Mouse (Mus musculus) spleen, postnatal 36 days (tissue): ENCODE measurements around the gene Oaz2.
A peak's percentile ranks its signal among the peaks of the same experiment; 100 is the strongest.
"Not testable (repeated sequence)": the region's sequence is repeated elsewhere in the genome, so short reads cannot be mapped to it uniquely, and the experiment has no call there.

Source experiments
- DNase-seq, 2 experiments: peaks; one replicate each; pipeline ENCODE4 v3.0.0; 2022; ENCODE audit warnings: low spot score in 2 of 2, mixed read lengths in 1 of 2

Gene Oaz2

DNA sequence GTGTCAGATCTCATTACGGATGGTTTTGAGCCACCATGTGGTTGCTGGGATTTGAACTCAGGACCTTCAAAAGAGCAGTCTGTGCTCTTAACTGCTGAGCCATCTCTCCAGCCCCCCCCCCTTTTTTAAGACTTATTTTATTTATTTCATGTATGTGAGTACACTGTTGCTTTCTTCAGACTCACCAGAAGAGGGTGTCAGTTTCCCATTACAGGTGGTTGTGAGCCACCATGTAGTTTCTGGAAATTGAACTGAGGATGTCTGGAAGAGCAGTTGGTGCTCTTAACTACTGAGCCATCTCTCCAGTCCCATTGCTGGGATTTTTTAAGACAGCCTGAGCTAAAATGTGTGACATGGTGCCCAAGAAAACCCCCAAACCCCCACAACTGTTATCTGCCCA, 15.8 kb upstream of the Oaz2 start:
- DNase-seq = not testable (repeated sequence)

DNA sequence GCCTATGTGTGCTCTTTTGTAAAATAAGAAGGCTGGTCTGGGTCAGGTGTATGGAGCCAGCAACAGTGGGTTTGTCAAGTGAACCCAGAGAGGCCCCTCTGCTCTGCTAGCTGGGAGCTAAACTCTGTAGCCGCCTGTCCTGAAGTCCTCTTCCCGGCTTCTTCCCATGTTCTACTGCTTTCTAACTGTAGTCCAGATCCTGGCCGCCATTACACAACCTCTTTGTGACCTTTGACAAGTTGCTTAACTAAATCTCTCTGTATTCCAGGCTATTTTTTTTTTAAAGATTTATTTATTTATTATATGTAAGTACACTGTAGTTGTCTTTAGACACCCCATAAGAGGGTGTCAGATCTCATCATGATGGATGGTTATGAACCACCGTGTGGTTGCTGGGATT, 14.1 kb upstream of the Oaz2 start:
- DNase-seq = no peak

DNA sequence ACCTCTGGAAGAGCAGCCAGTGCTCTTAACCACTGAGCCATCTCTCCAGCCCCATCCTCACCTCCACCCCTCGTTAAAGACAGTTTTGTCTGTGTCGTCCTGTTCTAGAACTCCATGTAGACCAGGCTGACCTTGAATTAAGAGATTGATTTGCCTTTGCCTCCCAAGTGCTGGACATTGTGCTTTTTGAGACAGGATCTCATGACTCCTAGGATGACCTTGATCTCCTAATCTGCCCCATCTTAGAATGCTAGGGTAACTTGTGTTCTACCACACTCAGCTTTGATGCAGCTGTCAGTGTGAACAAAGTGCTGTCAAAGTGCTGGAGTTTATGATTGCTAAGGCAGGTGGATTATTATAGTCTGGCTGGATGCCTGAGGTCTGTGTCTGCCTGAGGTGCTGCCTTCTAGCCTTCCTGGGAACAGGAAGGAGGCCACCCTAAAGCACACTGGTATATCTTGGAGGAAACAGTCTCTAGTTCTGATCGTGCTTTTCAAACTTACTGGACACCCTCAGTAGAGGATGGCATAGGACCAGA, 13.0 kb upstream of the Oaz2 start:
- no peak for DNase-seq

DNA sequence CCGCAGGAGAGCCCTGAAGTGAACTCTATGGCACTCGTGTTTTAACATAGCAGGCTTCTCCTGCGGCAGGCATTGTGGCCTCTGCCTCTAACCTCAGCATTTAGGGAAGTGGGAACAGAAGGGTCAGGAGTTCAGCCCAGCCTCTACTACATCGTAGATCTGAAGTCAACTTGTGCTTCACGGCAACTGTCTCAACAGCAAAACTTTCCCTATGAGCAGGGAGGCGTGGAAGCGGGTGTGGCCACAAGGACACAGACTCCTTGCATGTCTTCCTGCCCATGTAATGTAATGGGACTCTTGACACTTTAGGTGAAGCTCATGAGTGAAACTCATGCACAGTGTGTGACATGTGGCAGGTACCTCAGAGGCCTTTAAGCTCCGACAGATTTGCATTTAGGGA, 12.3 kb upstream of the Oaz2 start:
- DNase-seq = peak; percentile 21 to 22

DNA sequence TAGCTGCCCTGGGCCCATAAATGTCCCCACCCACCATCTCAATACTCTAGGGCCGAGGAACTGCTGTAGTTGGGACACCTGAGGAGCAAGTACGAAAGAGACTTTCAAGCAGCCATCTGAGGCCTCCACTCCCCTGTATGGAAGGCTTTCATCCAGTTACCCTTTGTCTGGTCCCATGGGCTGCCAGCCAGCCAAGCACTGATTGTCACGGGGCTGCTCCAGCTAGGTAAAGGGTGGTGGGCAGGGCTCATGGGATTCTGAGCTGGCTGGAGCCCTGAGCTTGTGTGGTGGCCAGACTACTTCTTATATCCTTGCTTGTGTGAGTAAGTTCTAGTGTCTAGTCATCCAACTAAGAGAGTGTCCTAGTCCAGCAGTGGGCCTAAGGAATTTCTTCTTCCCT, 10.6 kb upstream of the Oaz2 start:
- DNase-seq = no peak

DNA sequence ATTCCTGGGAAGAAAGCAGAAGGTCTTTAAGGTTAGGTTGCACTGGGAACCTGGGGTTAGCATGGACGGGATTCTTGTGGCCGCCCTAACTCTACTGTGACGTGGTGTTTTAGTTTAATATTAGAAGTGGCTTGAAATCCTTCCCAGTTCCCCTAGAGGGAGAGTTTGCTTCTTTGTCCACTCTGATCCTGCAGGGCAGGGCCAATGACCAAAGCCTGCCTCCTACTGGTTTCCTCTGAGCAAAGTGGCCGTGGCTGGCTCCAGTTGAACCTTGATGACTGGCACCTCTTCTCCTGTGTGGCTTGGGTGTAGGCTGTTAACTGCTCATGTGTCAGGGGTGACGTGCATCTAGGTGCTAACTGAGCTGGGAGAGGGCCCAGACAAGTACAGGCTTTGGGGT, 6.8 kb upstream of the Oaz2 start:
- no peak for DNase-seq

DNA sequence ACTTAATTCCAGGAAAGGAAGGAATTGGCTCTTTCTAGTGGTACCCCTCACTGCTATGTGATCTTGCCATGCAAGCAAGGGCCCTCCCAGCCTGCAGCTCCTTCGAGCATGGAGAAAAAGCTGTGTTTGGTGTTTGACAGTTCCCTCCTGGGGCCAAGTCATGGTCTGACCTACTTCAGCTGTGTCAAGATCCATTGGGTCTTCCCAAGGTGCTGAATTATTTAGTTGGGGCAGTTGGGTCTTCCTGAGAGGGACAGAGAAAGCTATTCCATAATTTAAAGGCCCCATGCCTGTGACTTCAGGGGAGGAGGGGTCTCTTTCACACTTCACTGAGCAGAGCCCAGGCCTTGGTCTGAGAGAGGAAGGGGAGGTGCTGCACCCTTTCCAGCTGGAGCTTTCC, 6.3 kb upstream of the Oaz2 start:
- DNase-seq = no peak

DNA sequence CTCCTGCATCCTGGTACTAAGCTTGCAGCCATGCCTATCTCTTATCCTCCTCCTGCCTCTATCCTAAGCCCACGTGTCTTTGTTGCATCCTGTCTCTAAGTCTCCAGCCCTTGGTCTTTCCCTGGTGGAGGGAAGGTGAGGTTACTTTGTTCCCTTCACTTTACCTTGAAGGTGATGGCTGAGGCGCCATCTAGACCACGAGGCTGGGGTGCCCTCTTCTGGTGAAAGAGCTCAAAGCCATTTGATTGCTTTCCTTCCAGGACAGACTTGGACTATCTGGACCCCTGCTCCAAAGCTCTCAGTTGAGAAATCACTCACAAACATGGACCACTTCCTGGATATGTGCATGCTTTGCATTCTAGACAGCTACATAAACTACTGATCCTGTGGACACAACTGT, 3.6 kb upstream of the Oaz2 start:
- peak; percentile 27 to 38 for DNase-seq

DNA sequence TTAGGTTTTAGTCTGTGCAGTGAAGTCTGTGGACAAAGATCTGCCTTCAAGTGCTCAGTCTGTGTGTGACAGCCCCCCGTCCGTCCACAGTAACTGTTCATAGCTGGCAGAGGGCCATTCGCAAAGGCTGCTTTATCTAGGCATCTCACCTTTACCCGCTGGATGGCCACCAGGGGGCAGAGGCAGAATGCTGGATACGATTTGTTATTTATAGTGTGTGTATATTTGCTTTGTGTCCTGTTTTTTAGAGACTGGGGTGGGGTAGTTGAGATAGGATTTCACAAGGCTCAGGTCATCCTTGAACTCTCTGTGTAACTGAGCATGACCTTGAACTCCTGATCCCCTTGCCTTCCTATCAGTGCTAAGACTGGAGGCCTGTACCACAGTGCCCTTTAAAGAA, 1.8 kb upstream of the Oaz2 start:
- DNase-seq = peak; percentile 39 to 55

DNA sequence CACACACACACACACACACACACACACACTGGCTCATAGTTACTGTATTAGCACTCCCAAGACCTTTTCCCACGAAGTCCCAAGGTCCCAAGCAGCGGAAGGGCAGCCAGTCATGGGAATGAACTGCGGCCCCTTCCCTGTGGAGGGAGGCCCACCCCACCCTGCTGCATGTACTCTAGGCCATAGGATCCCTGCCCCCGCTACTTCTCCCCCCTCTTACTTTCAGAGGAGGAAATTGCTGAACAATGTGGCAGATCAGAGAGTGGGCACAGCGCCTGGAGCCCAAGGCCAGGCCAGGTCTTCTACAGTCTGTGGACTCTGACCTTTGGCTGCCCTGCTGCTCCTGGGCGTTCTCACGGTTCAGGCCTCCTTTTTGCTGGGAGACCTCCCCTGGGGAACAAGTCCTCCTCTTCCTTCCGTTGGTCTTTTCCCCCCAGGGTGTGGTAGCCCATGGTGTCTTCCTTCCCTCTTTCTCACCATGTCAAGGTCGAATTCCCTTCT, 3.7 kb downstream of the Oaz2 start:
- peak; percentile 15 to 17 for DNase-seq

DNA sequence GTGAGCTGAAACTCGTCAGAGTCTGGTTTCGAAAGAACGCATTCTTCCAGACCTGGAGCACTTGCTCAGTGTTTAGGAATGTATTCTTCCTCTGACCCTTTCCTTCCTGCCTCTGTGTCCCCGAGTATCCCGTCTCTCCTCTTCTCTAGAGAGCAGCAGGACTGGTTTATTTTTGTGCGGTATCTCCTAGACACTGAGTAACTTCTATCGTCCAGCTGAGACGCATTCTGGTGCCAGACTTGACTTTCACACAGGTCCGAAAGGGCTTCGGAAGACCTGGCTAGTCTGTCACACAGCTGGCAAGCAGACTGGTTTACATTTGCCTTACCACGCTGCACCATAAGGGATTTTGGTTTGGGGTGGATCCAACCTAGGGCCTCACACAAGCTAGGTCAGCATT, 5.2 kb downstream of the Oaz2 start:
- DNase-seq = no peak

DNA sequence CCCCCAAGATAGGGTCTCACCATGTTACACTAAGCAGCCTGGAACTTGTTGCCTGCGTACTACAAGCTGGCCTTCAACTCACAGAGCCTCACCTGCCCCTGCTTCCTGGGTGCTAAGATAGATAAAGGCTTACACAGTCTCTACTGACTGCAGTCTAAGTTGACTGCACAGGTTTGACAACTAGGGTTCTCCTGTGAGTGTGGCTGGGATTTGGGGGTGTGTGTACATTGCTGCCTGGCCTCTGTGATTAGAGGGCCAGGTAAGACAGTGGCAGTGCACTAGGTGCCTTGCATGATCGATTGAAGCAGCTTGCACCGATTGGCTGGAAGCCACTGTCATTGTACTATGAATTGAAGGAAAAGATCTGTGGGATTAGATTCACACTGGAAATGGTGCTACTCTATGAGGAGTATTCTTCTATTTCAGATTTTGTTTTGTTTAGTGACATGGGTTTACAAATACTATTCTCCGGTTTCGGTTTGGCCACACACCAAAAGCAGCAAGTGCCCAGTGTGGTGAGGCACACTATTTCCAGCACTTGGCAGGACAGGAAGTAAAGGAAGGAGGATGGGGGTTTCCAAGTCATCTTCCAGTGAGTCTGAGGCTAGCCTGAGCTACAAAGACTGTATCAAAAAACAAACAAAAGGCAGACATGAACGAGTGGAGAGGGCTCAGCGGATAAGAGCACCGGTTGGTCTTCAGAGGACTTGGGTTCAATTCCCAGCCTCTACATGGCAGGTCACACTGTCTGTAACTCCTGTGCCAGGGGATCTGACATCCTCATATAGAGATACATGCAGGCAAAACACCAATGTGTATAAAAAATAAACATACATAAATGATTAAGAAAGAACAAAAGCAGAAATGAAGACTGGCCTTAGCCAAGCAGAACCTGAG, 7.9 kb downstream of the Oaz2 start:
- no peak for DNase-seq

DNA sequence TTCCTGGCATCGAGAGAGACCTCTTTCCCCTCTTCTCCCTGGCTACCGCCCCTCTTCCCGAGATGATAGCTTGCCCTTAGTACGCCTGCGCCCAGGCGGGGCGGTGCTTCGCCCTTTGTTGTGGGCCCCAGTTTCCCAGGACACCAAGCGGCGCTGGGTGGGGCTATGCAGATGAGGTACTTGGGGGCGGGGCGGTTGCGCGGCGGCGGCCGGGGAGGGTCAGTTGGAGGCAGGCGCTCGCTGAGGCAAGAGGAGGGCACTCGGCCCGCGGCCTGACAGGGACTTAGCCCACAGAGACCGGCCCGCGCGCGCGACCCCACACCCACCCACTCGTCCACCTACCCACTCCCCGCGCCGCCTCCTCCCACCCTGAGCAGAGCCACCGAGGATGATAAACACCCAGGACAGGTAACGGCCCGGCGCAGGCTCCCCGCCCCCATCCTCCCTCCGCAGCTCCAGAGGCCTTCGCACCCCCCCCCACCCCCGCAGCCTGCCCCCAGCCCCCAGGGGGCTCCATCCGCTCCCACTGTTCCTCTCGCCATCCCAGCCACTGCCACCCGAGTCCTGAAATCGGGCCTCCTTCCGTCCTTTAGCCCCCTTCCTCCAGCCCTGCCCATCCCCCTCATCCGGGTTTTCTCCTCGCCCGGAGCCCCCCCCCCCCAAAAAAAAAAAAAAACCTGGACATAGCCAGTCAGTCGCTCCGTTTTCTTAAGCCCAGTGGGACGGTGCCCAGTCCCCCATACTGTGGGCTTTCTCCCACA, 8.7 kb downstream of the Oaz2 start:
- peak; percentile 94 to 95 for DNase-seq

DNA sequence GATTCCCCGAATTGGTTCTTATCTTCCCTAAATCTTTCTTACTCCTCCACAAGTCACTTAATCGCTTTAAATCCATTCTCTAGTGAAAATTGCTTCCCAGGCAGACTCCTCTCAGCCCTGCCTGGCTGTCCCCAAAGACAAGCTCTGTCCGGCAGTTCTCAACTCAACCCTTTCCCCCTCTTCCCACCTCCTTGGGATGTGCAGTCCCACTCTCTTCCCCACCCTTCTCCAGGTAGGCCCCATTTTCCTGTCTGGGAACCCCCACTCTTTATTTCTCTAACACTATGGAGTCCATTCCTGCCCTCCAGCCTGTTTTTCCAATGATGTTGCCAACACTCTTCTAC, 9.3 kb downstream of the Oaz2 start:
- DNase-seq = no peak

DNA sequence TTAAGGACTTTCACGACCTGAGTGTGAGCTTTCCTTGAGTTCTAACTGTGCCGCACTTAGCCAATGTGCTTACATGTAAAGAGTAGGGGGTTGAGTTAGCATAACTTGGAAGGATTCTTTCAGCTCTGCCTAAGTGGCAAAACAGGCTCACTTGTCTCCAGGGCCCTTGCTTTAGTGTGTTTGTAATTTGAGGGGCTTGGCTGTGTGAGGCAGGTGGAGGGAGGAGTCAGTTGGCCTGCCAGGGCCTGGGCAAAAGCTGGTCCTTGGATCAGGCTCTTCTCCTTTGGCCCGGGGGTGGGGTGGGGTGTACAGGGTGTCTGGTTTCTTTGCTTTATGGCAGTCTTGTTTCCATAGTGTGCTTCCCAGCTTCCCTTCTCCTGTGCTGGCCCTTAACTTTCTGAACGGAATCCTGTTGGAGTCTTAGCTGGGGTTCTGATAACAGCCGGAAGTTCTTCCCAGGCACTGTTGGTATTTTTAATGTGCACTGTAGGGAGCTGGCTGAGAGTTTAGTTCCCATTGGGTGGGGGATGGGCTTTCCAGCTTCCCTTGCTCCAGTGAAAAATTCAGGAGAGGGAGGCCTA, 11.5 kb downstream of the Oaz2 start:
- no peak for DNase-seq

DNA sequence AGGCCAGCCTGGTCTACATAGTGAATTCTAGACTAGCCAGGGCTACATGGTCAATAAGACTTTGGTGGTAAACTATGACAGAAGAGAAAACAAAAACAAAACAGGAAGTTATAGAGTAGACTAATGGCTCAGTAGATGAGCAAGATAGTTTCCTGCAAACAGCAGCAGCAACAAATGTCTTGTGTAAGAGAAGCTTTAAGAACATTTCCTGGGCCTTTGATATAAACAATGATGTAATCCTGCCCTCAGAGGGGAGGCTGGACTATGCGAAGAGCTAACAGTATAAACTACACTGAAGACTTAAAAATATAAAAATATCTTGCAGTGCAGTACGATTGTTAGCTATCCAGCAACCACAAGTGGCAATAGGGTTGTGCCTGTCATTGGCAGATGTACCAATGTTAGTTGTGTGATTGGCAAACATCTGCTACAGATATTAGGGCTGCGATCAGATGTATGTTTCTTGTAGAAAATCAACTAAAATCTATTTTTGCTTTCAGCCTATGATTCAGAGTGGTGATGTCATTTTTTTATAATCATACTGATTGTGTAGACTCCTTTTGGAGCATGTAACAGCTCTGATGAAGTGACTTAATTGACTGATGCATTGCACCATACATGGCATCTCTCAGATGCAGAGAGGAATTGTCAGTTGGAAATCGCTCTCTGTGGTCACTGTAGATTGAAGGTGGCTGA, 13.3 kb downstream of the Oaz2 start:
- DNase-seq = no peak

DNA sequence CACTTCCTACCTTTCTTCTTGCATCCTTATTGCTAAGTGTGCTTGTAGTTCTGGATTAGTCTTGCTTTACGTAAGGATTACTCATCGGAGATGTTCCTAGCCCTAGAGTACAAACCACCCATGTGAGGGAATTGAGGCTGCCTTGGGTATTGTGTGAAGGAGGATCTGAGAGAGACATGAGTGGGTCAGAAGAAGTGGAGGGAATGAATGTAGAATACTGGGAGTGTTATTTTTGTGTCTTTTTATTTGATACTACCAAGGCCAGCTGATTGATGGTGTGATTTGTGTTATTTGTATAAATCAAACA, 13.8 kb downstream of the Oaz2 start:
- DNase-seq = no peak

DNA sequence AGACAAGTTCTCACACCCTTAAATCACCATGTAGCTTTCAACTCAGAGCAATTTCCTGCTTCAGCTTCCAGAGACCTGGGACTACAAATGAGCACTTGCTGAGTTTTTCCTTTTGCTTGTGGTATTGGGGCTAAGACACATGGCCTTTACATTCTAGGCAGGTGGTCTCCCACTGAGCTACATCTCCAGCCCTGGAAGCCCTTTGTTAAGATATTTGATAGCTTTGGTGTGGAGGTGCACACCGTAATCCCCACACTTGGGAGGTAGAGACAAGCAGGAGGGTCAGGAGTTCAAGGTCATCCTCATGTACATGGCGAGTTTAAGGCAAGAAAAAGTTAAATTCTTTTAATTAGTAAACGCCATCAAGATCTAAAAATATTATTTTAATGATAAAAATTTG, 14.4 kb downstream of the Oaz2 start:
- no peak for DNase-seq

DNA sequence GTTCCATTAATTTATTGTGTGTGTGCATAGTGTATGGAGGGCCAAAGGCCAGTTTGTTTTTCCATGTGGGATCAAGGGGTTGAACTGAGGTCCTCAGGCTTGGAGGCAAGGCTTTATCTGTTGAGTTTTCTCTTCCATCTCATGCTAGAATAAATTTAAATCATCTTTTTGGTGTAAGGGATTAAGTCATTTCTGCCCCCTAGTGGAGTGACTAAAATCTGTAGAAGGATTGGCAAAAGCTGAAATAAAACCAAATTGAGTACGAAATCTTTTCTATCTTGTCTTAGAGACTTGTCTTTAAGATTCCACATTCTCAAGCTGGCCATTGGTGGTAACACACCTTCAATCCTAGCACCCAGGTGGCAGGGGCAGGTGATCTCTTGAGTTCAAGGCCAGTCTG, 15.2 kb downstream of the Oaz2 start:
- DNase-seq = no peak

DNA sequence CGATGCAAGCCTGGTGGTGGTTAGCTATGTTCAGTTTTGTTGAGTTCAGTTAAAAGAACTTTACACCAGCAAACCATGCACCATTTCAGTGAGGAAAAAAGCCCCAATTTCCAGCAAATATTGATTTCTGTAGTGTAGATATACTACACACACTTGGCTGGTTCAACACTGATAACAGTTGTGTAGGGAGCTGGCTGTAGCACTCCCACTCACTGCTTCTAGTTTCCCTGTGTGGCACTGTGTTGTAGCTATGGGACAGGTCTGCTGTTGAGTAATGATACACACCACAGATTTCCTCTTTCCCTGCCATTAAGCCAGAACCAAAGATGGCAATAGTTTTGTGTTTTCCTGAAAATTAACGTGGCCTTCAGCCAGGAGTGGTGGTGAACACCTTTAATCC, 16.9 kb downstream of the Oaz2 start:
- no peak for DNase-seq

DNA sequence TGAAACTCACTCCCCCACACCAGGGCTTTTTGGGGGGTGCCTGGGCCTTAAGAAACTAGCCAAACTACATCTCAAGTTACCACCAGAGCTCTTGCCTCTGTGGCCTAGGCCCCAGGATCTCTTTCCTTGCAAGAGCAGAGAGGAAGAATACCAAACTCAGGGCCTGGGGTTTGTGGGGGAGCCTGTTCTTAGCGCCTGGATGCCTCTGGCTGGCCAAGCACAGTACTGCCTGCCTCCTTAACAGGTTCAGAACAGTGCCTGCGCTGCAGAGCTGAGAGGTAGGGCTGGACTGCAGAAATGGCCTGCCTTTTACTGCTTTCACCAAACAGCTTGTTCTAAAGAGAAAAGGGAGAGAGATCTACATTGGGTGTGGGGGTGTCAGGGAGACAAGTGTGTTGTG, 22.1 kb downstream of the Oaz2 start:
- DNase-seq = not testable (repeated sequence)

DNA sequence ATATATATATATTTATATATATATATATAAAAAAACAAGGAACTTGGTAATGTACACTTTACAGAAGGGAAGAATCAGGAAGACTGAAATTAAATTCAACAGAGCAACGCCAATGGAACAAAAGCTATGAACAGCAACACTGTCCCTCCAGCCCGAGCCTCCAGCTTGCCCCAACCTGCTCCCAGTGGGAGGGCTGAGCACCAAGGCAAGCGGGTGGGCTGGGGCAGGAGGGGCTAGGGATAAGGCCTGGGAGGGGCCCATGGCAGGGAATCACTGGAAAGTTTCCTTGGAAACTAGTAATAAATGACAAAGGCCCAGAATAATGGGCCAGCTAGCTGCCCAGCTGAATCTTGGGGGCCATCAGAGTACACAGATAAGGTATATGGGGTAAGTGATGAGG, 24.7 kb downstream of the Oaz2 start:
- DNase-seq = no peak
